11 mouse cellular contexts compared by ENCODE assay signal in the genomic region with DNA sequence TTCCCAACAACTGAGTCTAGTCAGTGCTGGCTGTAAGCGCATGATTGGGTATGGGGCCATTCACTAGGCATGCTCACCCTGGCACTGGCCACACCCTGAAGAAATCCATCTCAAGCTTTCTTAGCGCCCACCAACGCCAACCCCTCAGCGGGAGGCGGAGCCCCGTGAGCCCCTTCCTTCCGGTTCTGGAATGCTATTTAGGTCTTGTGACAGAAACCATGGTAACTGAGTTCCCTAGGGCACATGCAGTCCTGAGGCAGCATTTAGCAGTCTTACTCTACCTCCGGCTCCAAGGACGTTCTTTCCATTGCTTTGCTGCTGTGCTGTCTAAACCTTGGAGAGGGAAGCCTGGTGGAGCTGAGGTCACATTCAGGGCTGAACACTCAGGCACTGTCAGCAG. TPM values are rescaled to one million over a fixed set of nuclear protein-coding genes. Genes with fewer than 3 reads are reported as not detected.
DNase-seq lines count a peak whose midpoint lies in the region; ATAC-seq and TF ChIP-seq lines count a peak whose summit lies in the region.
"Had no signal": no experiment of that assay in that cellular context is flagged by ENCODE, and none has a peak within 500 bp of the region (broad histone marks: within the 10 kb centered on the region; RNA-seq: fewer than 3 reads in every experiment).

No protein-coding gene starts in this region.

- no peak for TF ChIP-seq EP300 in liver, postnatal 0 days (IDR thresholded peaks at IDR 0.05; ENCODE audit: low read depth)

- no peak overlapping the region for H3K4me2 ChIP-seq in liver, postnatal 0 days (ENCODE audit: low read depth, low read length)
- H3K4me2 ChIP-seq in liver, embryonic 12.5 days: peak overlapping the region; percentile 9; the same call in 1 of the 2 replicates
- H3K4me2 ChIP-seq: forebrain, embryonic 12.5 days had no signal

- no peaks in the 10 kb centered on the region for H3K36me3 ChIP-seq in liver, postnatal 0 days (replicated peaks; ENCODE audit: insufficient read depth, low read length)
- H3K36me3 ChIP-seq in liver, embryonic 12.5 days: no peaks in the 10 kb centered on the region
- H3K36me3 ChIP-seq: forebrain, embryonic 12.5 days had no signal

- TF ChIP-seq CTCF in liver, postnatal 0 days (IDR thresholded peaks at IDR 0.05; ENCODE audit: low read depth): no peak

- 36% methylated on average over 9 of the region's 9 CpGs for WGBS in liver, postnatal 0 days (ENCODE audit: insufficient replicate concordance)
- 31% methylated on average over 9 of the region's 9 CpGs for WGBS in liver, embryonic 12.5 days (ENCODE audit: insufficient replicate concordance)

- no peak overlapping the region for H3K9ac ChIP-seq in liver, postnatal 0 days (replicated peaks)
- H3K9ac ChIP-seq in liver, embryonic 12.5 days: no peak overlapping the region
- H3K9ac ChIP-seq: forebrain, embryonic 12.5 days had no signal

- H3K4me1 ChIP-seq in liver, postnatal 0 days (ENCODE audit: insufficient read depth): no peaks in the 10 kb centered on the region
- H3K4me1 ChIP-seq in liver, embryonic 12.5 days: peaks cover 4% of the 10 kb centered on the region; the same call in 1 of the 2 replicates

- peak; percentile 49 for DNase-seq in embryo, embryonic 10 days (ENCODE audit: low spot score)
- DNase-seq in embryo, embryonic 9.5 days (ENCODE audit: extremely low spot score): no peak
- peak; percentile 17 for DNase-seq in liver
- DNase-seq in liver, postnatal 0 days: no peak
- DNase-seq in embryo, embryonic 11 days: peak; percentile 59
- DNase-seq in adipocyte (ENCODE audit: low spot score): no peak
- no peak for DNase-seq in gastrocnemius, adult 8-10 months (ENCODE audit: low spot score in 2 of 2)
- DNase-seq: cerebellum, adult 9-10 months had no signal

- no peak overlapping the region for H3K4me3 ChIP-seq in liver, postnatal 0 days (ENCODE audit: low read depth, low read length)
- H3K4me3 ChIP-seq in liver, embryonic 12.5 days: no peak overlapping the region
- H3K4me3 ChIP-seq: forebrain, embryonic 12.5 days had no signal

- H3K9me3 ChIP-seq in liver, postnatal 0 days (ENCODE audit: low read length): no peaks in the 10 kb centered on the region
- no peaks in the 10 kb centered on the region for H3K9me3 ChIP-seq in liver, embryonic 12.5 days (replicated peaks)
- H3K9me3 ChIP-seq: forebrain, embryonic 12.5 days had no signal

- no peaks in the 10 kb centered on the region for H3K27me3 ChIP-seq in liver, postnatal 0 days (ENCODE audit: insufficient read depth, low read length)
- no peaks in the 10 kb centered on the region for H3K27me3 ChIP-seq in liver, embryonic 12.5 days (replicated peaks)
- H3K27me3 ChIP-seq: forebrain, embryonic 12.5 days had no signal

- no peak for ATAC-seq in liver, postnatal 0 days
- ATAC-seq in liver, embryonic 12.5 days: no peak
- ATAC-seq: intestine, embryonic 16.5 days had no signal

- no peak overlapping the region for H3K27ac ChIP-seq in liver, postnatal 0 days (ENCODE audit: low read depth)
- H3K27ac ChIP-seq in liver, embryonic 12.5 days: no peak overlapping the region
- H3K27ac ChIP-seq: forebrain, embryonic 12.5 days had no signal

RNA-seq across cellular contexts. Expression of a gene that starts 22.6 kb away (rescaled TPM):
- polyA plus RNA-seq in liver, postnatal 0 days (2015; fragmentation: Nextera tagmentation; extraction: Ambion mirVana): 7.1 and 7.2 TPM in 2 replicates
- 16.6 and 18.8 TPM in 2 replicates for polyA plus RNA-seq in liver, embryonic 12.5 days (2016; fragmentation: Nextera tagmentation; extraction: Ambion mirVana)
- total RNA-seq in gastrocnemius, adult 8-10 months (2022): 10 to 100 TPM in 1 of 4 experiments, 1 to 10 TPM in 3; 6.8 to 10.1 (median 7.4) TPM

Comparison
In these comparisons a context has a peak if more than half of its experiments do, and no peak if none do; other contexts are left out.
1. DNase-seq: peak in embryo, embryonic 10 days (single experiment), liver (single experiment) and embryo, embryonic 11 days (single experiment); none in embryo, embryonic 9.5 days (single experiment), liver, postnatal 0 days (single experiment), adipocyte (single experiment) and gastrocnemius, adult 8-10 months (0 of 2).